Mouse (Mus musculus) cerebellum, postnatal 10 days (tissue): Measurements from ENCODE around the gene Ndufs2.
"Not testable (repeated sequence)": the region's sequence is repeated elsewhere in the genome, so short reads cannot be mapped to it uniquely, and the experiment has no call there.

ENCODE experiments used
- DNase-seq, 2 experiments: peaks; one replicate each; pipeline ENCODE4 v3.0.0; 2021; ENCODE audit warnings: mixed read lengths in 2 of 2

Gene Ndufs2

DNA sequence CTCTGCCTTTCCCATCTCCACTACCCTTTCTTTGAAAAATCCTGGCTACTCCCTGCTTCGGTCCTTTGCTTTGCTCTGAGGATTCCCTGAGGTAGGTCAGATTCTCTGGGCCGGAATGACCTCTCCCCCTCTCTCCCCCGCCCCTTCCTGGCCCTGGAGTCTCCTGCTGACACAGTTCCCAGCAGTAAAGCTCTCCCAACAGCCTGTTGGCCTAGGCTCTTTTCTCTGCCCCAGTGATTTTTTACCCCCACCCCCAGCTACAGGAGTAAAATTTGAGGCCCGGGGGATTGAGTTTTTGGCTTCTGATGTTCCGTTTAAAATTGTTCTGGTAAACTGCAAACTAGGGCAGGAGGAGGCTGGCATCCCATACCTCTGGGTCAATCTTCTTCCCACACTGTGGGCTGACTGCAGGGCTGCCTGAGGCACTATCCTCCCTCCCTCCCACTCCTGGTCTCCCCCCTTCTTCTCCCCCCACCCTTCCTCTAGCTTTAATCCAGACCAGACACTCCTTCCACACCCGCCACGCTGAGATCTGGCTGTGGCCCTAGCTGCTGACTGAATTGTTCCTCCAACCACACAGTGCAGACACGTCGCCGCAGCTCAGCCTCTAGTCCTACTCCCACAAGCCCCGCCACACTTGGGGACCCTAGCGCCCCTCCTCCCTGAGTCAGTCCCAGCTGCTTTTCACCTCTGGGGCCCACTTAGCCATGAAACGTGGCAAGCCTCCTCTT is 571 bp upstream of the Ndufs2 start:
- peak; percentile 58 to 68 for DNase-seq

DNA sequence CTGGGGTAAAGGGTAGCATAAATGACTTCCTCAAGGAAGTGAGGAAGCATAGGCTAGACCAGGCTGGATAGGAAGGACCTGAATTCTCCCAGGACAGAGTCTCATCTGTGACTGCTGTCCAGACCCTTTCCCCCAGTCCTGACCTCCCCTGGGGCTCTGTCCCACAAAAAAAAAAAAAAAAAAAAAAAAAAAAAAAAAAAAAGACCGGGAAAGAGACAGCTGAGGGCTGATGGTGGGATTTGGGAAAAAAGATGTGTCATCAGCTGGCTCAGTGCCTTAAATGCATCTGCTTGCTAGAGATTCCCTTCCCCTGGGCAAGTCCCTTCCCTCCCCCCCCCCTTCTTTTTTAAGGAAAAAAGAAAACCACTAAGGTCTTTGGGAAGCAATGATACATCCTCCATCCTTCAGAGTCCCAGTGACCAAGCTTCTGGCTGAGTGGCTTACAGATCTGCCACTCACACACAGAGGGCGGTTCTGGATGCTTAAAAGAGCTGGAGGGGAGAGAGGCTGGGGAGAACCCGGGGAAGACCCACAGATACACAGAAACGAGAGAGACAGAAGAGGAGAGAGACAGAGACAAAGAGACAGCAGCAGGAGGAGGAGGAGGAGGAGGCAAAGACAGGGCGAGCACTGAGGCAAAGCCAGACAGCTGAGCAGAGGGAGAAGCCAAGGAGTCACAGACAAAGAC is 1.1 kb downstream of the Ndufs2 start, which contains the start of gene Adamts4:
Adamts4 (plus strand) TSS at position 509 of the 688 bp plus-strand sequence.
- DNase-seq = peak; percentile 66 to 69

DNA sequence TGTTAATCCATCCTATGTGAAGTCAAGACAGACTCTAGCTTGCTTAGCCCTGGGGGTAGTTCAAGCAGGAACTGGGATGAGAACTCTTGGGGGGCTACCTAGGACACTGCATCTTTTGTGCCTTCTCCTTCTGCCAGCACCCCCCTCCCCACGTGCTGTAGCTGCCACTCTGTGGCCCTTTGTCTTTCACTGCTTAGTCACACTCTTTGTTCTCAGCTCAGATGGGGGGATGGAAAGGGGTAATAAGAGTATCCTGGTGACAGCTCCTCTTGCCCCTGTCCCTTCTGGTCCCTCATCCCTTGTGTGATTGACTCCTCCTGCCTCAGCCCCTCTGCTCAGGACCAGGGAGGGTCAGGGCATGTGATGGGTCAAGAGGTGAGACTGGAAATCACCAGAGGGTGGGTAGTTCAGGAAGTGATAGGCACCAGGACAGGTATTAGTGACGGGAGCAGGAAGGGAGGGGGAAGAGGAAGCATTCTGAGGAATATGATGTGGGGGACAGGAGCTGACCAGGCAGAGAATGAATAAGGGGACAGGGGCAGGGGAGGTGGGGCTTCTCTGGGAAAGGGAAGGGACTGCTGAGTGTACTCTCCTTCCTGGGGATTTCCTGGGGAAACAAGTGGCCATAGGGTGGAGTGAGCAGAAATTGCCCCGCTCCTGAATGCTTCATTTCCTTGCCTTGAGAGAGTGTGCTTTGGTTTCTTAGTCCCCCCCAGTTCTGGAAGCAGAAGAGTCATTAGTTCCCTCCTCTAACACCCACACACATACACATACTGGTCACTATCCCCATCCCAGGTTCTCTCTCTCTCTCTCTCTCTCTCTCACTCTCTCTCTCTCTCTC is 2.6 kb downstream of the Ndufs2 start:
- peak in 1 of 2 experiments; percentile 26 for DNase-seq

DNA sequence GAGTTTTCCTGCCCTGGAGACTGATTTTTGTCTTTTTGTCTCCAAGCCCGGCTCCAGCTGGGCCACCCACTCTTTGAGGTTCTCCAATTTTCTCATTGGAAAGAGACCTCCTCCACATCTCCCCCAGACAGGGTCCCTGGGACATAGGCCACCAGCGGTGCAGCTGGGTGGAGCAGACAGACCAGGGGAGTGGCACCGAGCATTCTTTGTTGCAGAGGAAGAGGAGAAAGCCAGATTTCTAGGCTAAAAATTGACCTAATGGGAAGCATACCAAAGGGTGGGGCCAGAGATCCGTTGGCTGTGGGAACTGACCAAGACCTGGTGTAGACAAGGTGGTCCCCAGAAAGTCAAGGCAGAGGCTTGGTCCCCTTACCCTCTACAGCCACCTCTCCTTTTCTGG is 3.3 kb downstream of the Ndufs2 start:
- DNase-seq = no peak

DNA sequence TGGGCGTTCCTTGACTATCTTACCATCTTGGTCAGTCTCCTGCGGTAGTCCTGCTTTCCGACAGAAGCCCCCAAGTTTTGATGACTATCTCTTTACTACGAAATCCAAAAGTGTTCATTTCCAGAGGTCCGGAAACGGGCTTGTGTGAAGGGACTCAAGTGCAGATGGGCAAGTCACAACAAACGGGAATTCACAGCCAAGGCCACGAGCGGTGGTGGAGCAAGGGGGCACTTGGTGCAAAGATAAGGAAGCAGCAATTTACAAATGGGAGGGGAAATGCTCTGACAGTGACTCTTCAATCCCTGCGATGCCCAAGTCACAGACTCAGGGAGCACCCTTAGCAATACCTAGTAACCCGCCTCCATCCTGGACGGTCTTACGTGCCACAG is 3.7 kb downstream of the Ndufs2 start:
- no peak for DNase-seq

DNA sequence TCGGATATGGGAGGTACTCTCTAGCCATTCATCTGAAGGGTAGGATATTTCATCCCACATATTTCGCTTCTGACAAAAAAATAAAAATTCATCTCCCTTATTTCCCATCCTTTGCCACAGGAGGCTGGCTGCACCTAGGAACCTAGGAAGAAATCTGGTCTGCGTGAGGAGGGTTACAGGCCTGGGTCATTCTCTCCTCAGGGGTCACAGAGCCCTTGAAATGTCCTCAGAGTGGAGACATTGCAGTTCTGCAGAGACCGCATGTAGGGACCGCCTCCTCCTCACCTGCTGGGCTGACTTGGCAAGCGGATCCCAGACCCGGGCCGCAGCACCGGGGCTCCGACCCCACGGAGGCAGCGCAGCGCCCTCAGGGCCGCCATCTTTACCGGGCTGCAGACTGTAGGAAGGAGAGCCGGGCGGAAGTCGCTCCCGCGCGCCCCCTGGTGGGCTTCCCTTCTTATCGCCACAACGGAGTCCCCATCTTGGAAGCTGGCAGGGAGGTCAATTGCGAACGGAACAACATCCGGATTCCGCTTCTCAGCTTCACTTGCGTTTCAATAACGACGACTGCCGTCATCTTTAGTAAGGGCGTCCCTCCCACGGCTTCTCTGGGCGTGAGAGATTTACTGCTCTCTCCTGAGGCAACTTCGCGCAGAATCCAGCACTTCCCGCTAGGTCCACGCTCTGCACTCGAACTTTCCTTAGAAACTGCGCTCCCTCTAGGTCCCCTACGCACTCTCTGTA is 4.3 kb downstream of the Ndufs2 start:
- peak; percentile 99 for DNase-seq

DNA sequence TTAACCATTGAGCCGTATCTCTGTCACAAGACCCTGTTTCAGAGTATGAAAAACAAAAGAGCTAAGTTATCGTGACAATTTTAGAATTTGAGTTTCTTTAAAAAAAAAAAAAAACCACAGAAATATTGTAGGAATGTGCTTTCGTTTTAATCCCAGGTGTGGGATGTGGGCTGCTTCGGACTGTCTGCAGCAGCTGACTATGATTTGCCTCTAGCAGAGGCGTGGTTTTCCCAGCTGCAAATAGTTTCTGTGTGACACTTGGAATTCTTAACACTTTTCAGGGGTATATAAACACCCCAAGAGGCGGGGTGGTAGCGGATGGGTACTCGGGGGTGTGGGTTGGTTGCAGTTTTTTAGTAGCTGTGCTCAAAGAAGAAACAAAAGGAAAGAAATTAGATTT is 5.8 kb downstream of the Ndufs2 start:
- no peak for DNase-seq

DNA sequence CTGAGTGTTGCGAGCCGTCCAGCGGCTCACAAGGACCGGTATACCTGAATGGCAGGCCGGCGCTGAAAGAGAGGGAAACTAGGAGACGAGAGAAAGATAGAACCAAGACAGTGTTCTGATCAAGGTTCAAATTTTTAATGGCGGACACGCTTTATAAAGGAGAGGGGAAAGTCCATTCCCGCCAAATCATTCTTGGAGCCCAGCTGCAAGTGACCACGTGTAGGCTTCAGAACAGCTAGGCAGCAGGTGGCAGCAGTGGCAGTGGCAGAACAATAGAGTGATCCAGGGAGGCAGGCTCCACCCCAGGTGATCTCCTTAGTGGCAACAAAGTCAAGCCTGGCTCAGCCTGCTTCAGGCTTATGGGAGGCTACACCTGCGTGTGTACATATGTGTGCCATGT is 9.2 kb downstream of the Ndufs2 start:
- not testable (repeated sequence) for DNase-seq

DNA sequence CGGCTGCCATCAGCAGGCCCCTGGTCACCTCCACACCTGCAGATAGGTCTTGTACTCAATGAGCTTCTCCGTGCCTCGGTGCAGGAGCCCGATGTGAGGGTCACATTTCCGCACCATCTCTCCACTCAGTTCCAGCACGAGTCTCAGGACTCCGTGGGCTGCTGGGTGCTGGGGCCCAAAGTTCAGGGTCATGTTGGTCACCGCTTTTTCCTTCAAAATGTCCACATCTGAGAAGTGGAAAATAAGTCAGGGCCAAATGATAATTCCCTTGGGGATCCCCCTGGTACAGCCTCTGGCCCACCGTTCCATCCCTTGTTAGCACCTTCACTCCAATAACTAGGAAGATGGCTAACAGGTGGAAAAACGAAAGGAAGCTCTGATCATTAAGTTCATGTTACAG is 10.3 kb downstream of the Ndufs2 start:
- no peak for DNase-seq

DNA sequence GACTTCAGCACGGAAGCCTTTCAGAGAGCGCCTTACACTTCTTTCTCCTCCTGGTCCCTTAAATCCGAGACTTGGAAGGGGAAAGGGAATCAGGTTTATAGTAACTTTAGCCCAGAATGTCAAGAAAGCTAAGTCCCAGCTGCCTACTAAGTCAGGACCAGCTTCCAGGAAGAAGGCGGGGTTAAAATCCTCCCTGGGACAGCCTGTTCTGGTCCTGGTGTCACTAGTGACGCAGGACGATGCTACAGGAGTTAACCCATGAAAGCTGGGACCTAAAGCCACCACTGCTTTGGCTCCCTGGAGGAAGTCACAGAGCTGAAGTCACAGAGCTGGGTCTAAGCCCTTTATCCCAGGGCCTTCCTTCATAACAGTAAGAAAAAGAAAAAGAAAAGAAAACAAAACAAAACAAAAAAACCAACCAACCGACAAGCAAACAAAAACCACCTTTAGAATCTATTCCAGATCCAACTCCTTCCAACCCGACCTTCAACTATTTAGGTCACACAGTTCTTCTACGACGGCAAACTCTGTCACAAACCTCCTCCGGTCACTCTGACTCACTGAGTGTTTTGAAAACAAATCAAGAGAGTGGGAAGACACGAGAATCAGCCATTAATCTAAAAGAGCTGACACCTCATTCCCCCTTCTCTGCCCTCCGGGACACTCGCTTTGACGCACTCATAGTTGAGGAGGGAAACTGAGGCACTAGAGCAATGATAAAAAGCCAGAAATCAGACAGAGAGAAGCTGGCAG is 11.0 kb downstream of the Ndufs2 start:
- DNase-seq = no peak

DNA sequence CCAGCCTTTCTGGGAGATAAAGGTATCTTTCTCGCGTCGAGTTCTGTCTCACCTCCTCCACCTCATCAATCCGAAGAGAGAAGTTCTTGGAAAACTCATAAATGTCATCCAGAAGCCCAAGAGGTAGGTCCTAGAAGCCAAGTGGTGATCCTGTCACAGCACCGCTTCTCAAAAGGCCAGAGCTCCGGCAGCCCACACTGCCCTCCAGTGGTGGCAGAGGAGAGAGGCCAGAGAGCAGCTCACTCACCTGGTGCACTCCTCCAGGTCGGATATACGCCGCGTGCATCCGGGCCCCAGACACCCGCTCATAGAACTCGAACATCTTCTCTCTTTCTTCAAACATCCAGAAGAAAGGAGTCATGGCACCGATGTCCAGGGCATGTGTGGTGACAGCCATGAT is 12.7 kb downstream of the Ndufs2 start:
- peak; percentile 71 to 75 for DNase-seq

DNA sequence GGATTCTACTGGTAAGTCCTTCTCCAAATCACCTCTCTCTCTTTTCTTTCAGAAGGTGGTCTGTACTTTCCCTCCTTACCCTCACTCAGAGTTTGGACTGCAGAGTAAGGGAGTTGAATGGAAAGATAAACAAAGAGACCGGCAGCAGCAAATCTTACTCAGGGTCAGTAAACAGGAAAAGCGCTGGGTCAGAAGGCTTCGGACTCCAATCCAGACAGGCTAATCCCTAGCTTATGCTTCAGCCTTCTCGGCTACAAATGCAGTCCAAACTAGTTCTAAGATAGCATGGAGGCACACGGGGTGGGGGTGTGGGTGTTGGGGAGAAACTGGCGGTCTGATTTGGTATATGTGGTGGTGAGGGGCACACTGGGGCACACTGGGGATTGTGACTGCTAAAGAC is 13.8 kb downstream of the Ndufs2 start:
- DNase-seq = no peak

DNA sequence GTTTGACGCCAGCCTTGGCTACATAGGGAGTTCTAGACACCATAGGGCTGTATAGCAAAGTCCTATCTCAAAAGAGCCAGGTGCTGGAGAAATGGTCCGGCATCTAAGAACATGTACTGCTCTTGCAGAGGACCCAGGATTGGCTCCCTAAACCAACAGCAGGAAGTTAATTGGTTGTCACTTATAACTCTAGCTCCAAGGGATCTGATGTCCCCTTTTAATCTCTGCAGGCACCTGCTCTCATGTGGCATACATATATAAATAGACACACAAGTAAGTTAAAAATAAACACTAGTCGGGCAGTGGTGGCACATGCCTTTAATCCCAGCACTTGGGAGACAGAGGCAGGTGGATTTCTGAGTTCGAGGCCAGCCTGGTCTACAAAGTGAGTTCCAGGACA is 15.4 kb downstream of the Ndufs2 start:
- no peak for DNase-seq

DNA sequence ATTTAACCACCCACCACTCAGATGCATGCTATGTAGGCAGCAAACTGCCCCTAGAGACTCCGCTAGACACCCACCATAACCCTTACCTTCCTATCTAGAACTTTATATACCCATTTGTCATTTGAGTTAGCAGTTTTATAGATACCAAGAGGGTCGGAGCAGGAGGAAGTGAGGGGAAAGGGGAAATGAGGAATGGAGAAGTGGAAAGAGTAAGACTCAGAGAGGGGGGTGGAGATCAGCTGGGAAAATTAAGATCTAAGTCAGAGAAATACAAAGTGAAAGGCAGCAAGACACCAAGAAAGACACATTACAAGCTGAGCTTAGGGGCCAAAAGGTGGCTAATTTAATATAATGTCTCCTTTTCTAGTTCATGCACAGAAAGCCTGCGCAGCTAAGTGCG is 16.6 kb downstream of the Ndufs2 start:
- no peak for DNase-seq

DNA sequence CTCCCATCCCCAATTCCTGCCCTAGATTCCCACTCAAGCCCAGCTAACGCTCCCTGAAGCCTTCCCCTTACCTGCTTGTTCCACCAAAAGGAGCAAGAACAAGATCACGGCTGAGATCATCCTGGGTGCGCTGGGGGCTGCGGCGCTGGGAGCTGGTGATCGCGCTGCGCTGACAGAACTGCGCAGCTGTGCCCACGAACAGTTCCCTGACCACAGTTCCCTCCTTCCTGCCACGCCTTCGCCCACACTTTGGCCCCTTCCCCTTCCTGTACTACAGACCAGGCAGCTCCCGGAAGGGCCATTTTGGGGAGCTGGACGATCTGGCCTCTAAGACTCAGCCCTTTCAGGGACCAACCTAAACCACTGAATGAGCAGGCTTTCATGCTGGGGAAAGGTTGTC is 17.1 kb downstream of the Ndufs2 start, which contains the start of gene Fcer1g:
Fcer1g (minus strand) TSS at position 240 of the 400 bp plus-strand sequence.
- DNase-seq = no peak

DNA sequence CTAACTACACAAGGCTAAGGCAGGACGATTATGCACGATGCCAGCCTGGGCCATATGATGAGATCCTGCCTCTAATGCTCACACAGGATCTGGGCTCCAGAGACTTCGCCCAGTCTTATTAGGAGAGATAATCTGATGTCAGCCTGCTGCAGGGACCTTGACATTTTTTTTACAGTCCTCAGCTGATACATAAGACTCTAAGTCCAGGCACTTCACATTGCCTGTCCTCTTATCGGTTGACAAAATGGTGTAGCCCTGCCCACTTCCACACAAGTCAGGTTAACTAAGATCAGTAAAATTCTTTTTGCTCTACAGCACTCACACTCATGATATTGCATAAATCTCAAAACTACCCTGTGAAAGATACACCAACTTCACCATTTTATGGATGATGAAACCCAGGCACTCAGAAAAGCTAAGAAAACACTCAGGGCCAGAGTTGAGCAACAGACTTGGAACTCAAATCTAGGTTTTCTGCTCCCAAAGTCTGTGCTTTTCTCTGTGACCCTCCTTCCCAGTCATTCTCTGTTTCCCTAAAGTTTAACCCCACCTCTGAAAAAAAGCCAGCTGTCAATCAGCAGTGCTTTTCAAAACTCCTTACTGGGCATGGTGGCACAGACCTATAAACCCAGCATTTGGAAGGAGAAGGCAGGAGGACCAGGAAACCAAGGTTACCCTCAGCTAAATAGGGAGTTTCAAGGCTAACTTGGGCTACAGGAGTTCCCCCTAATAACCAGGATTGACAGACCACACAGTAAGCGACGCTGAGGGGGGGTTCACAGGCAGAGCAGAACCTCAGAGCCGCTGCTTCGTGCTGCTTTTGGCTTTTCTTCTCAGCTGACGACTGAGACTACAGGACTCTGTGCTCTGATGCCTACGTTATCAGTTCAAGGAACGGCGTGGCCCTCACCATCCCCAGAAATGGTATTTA is 18.1 kb downstream of the Ndufs2 start:
- DNase-seq = no peak

DNA sequence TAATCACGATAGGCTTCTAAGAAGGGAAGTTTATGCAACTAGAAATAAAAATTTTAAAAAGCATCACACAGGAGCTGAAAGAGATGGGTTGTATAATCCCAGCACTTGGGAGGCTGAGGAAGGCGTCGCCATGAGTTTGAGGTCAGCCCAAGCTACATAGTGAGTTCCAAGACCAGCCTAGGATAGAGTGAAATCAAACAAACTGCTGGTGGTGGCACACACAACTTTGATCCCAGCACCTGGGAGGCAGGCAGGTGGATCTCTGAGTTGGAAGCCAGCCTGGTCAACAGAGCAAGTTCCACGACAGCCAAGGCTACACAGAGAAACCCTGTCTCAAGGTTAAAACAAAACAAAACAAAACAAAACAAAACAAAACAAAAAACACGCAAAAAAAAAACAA is 18.8 kb downstream of the Ndufs2 start:
- DNase-seq = no peak

DNA sequence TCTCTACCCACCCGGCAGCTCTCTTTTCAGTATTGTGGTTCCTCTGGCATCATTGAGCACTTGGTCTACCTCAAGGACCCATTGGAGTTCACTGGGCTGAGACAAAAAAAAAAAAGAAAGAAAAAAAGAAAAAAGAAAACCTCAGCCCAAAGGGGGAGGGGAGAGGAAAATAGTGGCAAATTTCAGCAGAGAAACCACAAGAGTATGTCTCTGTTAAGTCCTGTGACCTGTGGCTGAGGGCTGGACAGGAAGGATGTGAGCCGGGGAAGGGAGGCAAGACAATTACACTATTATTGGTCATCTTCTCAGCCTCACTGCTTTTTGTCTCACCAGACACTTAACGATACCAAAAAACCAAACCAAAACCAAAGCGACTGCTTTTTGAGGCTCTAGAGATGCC is 19.3 kb downstream of the Ndufs2 start:
- DNase-seq = no peak

DNA sequence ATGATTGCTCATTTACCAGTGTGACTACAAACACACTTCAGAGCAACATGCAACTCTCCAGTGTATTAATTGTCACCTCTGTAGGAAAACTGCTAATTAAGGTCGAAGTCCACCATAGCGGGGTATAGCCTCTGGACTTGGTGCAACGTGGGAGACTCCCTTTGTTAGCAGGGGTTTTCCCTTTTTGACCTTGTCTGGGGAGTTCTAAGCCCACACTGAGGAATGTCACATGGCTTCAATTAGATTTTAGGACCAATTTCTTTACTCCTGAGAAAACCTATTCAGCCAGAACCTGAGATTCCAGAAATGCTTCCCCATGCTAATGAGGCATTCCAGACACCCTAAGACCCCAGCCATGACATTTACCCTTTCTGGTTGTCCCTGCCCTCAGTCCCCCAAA is 21.0 kb downstream of the Ndufs2 start:
- DNase-seq = no peak

DNA sequence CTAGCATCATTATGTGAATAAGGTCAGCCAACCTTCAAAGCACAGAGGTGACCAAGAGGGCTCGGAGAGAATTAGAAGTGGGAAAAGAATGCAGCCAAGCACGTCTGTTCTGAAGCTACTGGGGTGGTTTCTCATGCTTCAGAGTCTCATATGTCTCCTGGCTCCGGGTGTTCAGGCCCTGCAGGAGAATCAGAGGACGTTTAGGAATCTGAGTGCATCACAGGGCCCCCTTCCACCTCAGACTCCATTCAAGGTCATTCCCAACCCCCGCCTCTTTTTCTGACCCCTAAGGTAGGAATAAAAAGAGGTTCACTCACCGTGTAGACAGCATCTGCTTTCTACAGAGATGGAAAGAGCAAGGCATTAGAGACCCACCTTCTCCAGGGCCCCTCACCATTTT is 21.4 kb downstream of the Ndufs2 start:
- DNase-seq = no peak

DNA sequence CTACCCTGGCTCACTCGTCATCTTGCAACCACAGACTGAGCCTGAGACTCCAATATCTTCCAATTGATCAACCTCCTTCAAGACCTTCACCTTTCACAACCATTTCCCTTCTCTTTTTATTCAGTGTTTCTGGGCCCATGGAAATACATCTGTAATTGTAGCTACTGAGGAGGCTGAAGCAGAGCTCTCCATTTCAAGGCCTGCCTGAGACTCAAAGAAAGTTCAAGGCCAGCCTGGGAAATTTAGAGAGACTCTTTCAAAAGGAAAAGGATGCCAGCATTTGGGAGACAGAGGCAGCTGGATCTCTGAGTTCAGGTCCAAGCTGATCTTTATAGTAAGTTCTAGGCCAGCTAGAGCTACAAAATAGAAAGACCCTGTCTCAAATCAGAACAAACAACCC is 23.3 kb downstream of the Ndufs2 start:
- DNase-seq = no peak
